Mouse (Mus musculus): Measurements from ENCODE around the gene Nppa. TPM values are rescaled to one million over a fixed set of nuclear protein-coding genes. Genes with fewer than 3 reads are reported as not detected.

The Nppa gene
- not detected for total RNA-seq (2021)
- long read RNA-seq, experiment 1, result 0 reads
- long read RNA-seq, experiment 2, result 0 reads

- DNase-seq, result no peak
- intact Hi-C loops (cut with DNase I; ENCODE audit: low total_unique reads), result no loop called here
These were observed at the start of gene Nppa for GRCm38 (mm10) chr4:148000202-148000772. Gene Nppa, plus strand, starts transcription at chr4:148000722.

GRCm38 (mm10) chr4:147953590-147953989, 46.9 kb upstream of the Nppa start:
- intact Hi-C loops (cut with DNase I; ENCODE audit: low total_unique reads), result loop anchor here (10.0 kb wide), 1 partner anchor 111 kb away; no protein-coding TSS in a partner anchor

DNA sequence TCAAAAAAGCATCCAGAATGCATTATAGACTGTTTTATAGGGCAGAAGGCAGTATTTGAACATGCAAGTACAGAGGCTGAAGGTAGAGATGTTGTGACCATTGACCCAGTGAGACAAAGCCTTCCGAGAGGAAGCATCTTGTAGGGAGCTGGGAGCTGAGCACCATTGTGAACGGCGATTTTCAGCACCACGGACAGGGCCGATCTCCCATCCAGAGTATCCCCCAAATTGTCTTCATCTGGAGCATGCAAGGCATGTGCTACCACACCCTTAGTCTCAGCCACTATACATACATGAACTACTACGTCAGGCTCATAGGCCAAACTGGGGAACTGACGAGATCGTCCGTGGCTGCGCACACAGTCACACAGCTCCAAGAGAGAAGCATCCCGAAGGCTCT, 43.4 kb upstream of the Nppa start:
- no peak for DNase-seq
- intact Hi-C loops (cut with DNase I; ENCODE audit: low total_unique reads), result loop anchor here (10.0 kb wide), 1 partner anchor 108 kb away; no protein-coding TSS in a partner anchor

More at GRCm38 (mm10) chr4:147953590-147953989, 46.9 kb upstream of the Nppa start:
- DNase-seq, result no peak

GRCm38 (mm10) chr4:147959881-147960831, 40.4 kb upstream of the Nppa start:
- intact Hi-C loops (cut with DNase I; ENCODE audit: low total_unique reads), result loop anchor here (5.0 to 10.0 kb wide), 2 partner anchors 47 to 105 kb away; no protein-coding TSS in a partner anchor

DNA sequence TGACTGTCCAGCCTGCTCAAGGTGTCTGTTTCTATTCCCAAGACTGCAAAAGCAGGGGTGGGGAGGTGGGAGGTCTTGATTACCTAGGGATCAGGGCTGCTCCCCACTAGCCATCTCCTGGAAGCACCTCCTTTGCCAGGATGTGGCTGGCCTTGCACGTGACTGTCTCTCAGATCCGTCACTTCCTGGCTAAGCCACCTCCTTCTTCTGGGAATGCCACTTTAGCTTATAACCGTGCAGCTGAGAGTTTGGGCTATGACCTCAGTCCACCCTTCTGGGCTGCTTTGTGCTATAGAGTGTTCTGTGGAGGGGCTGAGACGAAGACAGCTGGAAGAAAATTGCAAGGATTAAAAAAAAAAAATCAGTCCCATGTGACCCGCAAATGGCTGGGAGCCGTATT, 37.7 kb upstream of the Nppa start:
- intact Hi-C loops (cut with DNase I; ENCODE audit: low total_unique reads), result loop anchor here (5.0 kb wide), 1 partner anchor 45 kb away; no protein-coding TSS in a partner anchor
- DNase-seq, result no peak

More at GRCm38 (mm10) chr4:147959881-147960831, 40.4 kb upstream of the Nppa start:
- DNase-seq, result peak; percentile 62

- no peak for DNase-seq
- intact Hi-C loops (cut with DNase I; ENCODE audit: low total_unique reads), result loop anchor here (5.0 kb wide), 1 partner anchor 44 kb away; no protein-coding TSS in a partner anchor
These were observed 36.9 kb upstream of the Nppa start for GRCm38 (mm10) chr4:147963623-147964022.

DNA sequence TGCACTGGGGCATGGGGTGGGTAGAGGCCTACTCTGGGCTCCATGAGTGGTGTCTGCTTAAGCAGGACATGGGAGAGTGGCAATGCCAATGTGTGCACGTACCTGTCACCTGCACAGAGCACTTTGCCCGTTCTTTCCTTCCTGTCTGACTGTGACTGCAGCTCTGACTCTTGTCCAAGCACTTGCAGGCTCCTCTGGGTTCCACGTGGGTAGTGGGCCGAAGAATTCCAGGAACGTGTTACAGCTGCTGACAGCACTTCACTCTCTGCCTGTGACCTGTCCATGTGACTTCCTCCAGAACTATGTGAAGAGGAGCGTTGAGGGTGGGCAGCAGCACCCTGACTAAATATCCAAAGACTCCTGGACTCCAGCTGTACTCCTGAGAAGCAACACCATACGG, 34.8 kb upstream of the Nppa start:
- intact Hi-C loops (cut with DNase I; ENCODE audit: low total_unique reads), result no loop called here
- no peak for DNase-seq

- intact Hi-C loops (cut with DNase I; ENCODE audit: low total_unique reads), result no loop called here
- no peak for DNase-seq
These were observed 31.7 kb upstream of the Nppa start for GRCm38 (mm10) chr4:147968816-147969215.

DNA sequence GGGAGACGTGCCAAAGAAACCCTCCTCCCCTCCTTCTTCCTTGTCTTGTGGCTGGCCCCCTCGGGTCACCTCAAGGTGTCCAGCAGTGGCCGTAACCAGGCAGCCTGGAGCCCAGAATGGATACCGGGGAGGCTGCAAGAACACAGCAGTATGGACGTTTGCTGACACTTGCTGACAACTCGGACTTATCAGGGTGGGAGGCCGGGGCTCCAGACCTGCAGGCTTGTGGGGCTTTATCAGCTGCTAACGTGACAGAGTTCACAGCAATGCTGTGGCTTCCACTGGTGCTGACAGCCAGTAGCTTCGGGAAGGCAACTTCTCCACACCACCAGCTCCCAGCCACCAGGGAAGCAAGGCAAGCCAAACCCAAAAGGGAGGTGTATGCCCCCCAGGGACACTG, 31.2 kb upstream of the Nppa start:
- intact Hi-C loops (cut with DNase I; ENCODE audit: low total_unique reads), result no loop called here
- DNase-seq, result no peak

GRCm38 (mm10) chr4:147976237-147976636, 24.3 kb upstream of the Nppa start:
- intact Hi-C loops (cut with DNase I; ENCODE audit: low total_unique reads), result no loop called here

DNA sequence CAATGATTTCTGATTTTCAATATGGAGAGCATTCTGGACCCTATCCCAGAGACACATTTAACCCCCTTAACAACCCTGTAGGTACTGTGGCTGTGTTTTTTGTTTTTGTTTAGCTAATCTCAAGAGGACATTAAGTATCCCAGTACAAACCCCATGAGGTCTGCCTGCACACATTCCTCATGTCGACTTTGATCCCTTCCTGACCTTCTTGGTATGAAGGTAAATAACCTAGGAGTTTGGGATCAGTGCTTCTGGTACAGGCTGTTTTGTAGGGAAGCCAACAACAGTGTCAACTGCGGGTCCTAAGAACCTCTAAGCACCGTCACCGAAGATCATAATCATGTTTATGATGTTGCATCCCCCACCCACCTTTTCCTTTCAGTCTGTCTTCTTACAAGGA, 22.8 kb upstream of the Nppa start:
- intact Hi-C loops (cut with DNase I; ENCODE audit: low total_unique reads), result no loop called here
- DNase-seq, result no peak

More at GRCm38 (mm10) chr4:147976237-147976636, 24.3 kb upstream of the Nppa start:
- DNase-seq, result no peak

DNA sequence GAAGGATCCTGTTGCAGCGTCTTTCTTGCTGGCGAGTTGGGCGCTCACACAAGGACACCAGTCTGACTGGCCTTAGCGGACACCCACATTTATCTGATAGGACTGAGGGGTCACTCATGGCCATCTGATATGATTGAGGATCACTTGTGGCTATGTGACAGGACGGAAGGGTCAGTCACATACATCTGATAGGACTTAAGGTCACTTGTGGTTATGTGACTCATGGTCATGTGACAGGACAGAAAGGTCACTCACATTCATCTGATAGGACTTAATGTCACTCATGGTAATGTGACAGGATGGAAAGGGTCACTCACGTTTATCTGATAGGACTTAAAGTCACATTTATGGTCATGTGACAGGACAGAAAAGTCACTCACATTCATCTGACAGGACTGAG, 22.1 kb upstream of the Nppa start:
- intact Hi-C loops (cut with DNase I; ENCODE audit: low total_unique reads), result no loop called here
- no peak for DNase-seq

DNA sequence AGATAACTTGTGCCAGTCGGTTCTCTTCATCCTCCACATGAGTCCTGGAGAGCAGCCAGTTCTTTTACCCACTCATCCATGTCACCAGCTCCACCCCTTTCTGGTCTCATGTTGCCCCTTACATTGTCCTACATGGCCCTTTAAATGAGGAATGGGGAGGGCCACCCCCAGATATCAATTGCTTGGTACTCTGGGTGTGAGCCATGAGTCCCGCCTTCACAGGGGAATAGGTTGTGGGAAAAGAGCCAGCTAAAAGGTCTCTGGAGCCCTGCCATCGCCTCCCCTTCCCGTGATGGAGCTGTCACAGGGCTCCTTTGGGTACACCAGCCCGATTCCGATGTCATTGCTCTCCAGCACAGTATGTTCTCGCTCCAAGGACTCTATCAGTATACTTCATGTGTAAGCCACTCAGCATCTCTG, 21.1 kb upstream of the Nppa start:
- intact Hi-C loops (cut with DNase I; ENCODE audit: low total_unique reads), result no loop called here
- DNase-seq, result no peak

GRCm38 (mm10) chr4:147985205-147986132, 15.1 kb upstream of the Nppa start, which contains the start of gene Nppb:
Gene Nppb, plus strand, starts transcription at chr4:147985788.
- intact Hi-C loops (cut with DNase I; ENCODE audit: low total_unique reads), result no loop called here
- peak; percentile 21 for DNase-seq

DNA sequence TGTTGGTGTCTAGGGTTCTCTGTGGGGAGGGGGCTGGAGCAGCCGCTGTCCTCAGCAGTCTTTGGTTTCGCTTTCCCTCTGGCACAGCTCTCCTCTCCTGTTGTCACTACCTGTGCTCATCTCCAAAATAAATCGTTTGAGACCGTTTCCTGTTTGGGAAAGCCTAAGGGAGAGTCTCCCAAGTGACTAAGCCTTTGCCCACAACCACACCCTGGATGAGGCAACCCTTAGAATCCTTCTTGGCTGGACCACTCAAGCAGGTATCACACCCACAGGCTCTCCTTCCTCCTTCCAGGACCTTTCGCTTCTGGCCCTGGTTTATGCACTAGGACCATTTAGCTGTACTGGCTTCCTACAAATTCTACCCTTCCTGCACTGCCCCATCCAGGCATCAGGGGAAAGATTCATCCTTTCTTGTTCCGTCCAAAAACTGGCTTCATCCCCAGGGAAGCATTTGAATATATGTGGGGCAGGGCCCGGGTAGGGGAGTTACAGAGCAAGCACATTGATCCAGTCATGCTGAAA, 6.9 kb upstream of the Nppa start:
- DNase-seq, result no peak
- intact Hi-C loops (cut with DNase I; ENCODE audit: low total_unique reads), result no loop called here

GRCm38 (mm10) chr4:147995311-147995710, 5.2 kb upstream of the Nppa start:
- DNase-seq, result no peak
- intact Hi-C loops (cut with DNase I; ENCODE audit: low total_unique reads), result no loop called here

- DNase-seq, result no peak
- intact Hi-C loops (cut with DNase I; ENCODE audit: low total_unique reads), result no loop called here
These were observed 679 bp downstream of the Nppa start for GRCm38 (mm10) chr4:148001013-148001789.

GRCm38 (mm10) chr4:148001866-148002265, 1.3 kb downstream of the Nppa start:
- DNase-seq, result no peak
- intact Hi-C loops (cut with DNase I; ENCODE audit: low total_unique reads), result no loop called here
